Mouse (Mus musculus) lung, postnatal 36 days (tissue): ENCODE data around the gene Mief2.

Source experiments
- DNase-seq: peaks from one replicate; pipeline ENCODE4 v3.0.0; 2022; ENCODE audit warnings: mixed read lengths

The Mief2 gene

DNA sequence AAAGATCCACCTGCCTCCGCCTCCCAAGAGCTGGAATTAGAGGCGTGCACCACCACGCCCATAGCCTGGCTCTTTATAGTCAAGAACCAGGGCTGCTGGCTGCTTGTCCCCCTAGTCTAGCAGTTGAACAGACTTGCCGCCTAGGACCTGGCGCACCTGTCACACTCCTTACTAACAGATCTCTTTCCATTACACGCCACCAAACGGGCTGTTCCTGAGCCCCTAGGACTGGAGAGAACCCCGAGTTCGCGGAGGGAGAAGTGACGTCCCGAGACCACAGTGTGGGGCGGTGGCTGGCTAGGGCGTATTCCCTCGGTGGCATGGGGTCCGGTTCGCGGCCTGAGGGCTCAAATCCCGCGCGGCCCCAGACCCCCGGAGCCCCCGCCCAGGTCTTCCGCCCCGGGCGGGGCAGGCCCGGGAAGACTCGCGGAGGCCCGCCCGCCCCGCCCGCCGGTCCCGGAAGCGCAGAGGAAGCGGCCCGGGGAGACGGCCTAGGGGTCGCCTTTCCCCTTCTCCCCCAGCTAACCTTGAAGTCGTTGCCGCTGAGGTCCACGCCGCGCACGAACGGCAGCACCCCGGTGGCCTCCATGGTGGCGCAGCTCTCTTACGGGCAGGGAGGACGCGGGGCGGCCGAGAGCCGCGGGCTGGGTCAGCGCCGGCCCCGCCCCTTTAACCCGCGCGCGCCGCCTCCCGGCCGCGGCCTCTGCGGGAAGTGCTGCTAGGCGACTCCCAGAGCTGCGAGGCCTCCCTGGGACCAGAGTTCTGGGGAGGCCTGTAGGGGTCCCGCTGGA lies 1.4 kb upstream of the Mief2 start, which contains the start of gene Flii:
Gene Flii, minus strand, starts transcription at position 663 of the 791 bp plus-strand sequence.
- DNase-seq = peak; percentile 86

DNA sequence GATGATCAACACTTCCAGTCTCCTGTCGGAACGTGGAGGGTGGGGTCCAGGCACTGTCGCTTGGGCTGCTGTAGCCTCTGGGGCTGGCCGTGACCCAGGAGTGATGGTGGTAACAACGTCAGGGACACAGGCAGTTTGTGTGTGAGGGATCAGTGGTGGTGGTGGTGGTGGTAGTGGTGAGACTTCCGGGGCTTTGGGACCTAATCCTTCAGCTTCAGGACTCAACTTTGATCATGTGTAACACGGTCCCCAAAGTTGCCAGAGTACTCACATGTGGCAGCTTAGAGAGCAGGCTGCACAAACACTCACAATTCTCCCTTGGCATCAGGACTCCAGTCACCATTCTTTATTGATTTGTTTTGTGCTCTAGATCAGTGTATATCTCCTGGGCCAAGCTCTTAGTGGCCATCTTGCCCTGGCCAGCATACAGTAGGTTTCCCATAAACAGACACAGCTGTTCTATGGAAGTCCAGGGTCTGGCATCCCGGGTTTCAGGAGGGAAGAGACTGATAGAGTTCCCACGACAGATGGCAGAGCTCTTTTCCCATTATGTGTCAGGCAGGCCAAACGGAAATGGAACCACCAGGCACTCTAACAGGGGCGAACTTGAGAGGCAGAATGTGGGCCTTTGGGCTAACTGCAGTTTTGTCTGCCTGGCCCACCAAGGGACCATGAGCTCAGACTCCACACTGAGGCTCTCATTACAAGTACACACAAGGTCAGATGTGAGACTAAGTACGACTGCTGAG lies 632 bp upstream of the Mief2 start:
- DNase-seq = peak; percentile 9

DNA sequence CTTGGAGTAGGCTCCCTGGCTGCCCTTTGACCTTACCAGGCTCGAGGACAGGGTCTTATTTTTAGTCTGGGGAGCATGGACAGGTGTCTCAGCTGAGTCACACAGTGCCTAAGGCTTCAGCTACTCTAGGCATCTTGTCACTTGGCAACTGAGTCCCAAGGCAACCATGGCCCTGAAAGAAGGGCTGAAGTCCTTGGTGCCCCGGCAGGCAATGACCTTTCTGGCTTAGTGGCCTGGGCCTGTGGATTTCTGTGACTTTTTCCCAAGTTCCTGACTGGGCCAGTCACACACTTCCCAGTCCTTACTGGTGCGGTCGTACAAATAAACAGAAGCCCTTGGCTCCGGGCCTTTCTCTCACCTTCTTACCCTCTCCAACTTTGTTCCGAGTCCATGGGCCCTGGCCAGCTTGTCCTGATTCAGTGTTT lies 1.0 kb downstream of the Mief2 start:
- peak; percentile 80 for DNase-seq

DNA sequence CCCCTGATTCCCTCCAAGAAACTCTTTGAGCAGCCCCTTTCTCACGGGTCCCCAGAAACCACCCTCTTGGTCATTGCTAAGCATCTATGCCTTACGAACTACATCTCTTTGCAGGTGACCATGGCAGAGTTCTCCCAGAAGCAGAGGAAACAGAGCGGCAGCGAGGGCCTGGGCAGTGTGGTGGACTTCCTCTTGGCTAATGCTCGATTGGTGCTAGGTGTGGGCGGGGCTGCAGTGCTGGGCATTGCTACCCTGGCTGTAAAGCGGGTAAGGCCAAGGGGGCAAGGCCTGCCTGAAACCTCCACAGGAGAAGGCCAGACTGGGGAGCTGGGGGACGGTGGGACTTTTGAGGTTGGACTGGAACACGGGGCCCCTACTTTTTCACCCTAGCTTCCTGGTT lies 2.0 kb downstream of the Mief2 start:
- DNase-seq = peak; percentile 63

DNA sequence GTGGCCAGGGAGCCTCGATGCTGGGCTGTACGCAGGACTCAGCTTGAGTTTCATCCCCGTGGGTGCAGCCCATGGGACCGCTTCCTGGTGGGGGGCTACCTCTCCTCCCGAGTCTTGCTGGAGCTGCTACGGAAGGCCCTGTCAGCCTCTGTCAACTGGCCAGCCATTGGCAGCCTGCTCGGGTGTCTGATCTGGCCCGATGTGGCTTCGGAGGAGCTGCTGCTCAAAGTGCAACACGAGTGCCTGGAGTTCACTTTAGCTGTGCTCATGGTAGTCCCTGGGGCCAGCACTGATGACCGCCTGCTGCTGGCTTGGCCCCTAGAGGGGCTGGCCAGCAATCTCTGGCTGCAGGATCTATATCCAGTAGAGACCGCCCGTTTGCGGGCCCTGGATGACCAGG lies 3.1 kb downstream of the Mief2 start:
- no peak for DNase-seq

DNA sequence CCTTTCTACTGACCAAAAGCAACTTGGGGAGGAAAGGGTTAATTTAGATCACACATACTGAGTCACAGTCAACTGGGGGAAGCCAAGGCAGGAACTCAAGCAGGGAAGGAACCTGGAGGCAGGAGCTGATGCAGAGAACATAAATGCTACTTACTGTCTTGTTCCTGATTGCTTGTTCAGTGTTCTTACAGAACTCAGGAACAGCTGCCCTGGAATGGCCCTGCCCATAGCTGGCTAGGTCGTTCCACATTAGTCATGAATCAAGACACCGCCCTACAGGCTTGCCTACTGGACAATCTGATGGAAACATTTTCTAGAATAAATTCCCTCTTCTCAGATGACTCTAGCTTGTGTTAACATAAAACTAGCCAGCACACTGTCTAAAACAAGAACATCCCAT lies 6.0 kb downstream of the Mief2 start:
- no peak for DNase-seq

DNA sequence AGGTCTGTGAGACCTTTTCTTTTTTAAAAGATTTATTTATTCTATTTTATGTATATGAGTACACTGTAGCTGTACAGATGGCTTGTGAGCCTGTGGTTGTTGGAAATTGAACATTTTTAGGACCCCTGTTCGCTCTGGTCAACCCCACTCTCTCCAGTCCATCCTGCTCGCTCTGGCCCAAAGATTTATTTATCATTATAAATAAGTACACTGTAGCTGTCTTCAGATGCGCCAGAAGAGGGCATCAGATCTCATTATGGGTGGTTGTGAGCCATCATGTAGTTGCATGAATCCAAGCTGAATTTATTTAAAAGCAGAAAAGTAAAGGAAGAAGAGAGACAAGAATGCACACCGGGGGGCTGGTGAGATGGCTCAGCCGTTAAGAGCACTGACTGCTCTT lies 7.0 kb downstream of the Mief2 start:
- DNase-seq = no peak

DNA sequence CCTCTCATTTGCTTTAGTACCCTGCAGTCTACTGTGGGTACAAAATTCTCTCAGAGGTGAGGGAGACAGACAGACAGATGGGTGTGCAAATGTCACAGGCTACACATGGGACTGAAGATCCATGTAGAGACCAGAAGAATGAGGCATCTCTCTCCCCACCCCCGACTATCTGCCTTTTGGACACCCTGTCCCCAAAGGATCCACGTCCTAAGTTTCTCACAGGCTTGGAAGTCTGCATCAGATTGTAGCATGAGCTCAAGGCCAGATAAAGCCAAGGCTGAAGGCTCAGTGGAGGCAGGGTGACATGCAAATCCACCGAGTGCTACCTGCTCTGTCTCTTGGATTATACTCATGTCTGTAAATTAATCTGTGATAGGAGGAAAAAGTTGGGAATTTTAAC lies 8.3 kb downstream of the Mief2 start:
- no peak for DNase-seq

DNA sequence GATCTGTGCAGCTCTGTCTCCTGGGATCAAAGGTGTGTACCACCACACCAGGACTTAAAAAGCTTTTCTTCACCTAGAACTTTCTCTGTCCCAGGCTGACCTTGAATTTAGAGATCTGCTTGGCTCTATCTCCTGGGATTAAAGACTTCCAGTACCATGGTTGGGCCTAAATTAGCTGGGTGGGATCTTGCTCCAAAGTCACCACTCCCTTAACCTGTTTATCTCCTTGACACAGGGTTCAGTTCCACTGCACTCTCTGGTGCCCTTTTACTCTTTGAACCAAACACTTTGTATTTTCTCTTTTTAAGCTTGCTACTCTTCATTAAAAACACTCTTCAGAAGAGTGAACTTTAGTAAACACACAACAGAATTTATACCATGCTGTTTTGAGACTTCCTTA lies 9.3 kb downstream of the Mief2 start:
- no peak for DNase-seq

DNA sequence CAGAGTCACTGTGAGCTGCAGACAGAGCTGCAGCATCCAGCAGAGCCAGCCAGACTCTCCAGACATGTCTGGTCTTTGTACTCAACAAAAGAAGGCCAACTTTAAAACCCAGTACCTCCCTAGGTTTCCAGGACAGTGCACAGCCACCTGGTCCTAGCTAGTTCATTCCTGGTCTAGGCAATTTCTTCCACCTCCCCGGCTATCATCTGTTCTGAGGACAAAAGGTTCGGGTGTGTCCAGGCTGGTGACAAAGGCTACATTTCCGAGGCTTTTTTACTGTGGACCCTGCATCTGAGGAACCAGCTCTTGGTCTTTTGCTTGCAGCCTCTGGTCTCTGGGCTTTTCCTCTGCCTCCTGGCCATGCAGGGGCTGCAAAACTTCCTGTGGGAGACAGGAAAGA lies 12.1 kb downstream of the Mief2 start:
- no peak for DNase-seq

DNA sequence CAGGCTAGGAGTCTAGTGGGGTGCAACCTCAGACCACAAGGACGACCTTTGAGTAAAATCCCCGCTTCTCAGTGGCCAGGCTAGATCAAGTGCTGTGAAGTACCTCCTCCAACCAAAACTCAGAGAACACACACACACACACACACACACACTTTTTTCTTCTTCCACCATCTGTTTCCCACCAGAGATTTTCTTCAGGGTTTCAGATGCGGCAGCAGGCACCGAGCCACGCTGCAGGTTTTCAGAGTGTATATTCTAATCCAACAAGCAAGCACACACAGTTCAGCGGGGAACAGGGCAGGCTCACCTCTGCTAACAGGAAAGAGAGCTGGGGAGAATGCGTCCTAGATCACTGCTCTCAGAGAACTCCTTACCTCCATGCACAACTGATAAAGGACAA lies 27.4 kb downstream of the Mief2 start:
- DNase-seq = no peak

DNA sequence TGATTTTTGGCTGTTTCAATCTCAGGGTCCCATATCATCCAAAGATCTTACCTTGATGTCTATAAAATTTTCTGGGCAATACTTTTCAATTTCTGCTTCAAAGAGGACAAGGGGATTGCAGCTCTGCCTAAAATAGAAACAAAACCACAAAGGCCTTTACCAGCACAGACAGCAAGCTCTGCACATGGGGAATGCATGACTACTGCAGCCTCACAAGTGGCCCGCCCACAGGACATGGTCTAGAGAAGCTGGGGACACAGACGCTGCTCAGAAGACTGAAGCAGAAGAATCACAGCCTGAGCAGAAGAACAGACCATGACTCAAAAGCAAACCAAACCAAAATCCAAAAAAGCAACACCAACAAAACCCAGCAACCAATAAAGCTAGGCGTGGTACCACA lies 33.5 kb downstream of the Mief2 start:
- DNase-seq = no peak

DNA sequence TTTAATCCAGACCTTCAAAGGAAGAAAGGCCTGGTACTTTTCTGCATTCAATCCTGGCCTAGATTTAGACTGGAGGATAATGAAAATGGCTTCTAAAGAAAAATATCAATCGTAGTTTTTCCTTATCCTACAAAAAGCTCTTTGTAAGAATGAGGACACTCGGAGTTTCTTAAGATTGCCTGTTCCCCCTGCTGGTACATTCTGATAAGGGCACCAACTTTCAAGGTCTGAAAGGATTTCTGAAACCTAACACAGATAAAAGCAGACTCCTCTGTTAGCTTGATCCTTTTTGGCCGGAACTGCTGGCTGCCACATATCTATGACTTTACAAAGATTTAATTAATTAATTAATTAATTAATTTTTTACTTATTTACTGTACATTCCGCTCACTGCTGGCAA lies 38.8 kb downstream of the Mief2 start:
- no peak for DNase-seq

DNA sequence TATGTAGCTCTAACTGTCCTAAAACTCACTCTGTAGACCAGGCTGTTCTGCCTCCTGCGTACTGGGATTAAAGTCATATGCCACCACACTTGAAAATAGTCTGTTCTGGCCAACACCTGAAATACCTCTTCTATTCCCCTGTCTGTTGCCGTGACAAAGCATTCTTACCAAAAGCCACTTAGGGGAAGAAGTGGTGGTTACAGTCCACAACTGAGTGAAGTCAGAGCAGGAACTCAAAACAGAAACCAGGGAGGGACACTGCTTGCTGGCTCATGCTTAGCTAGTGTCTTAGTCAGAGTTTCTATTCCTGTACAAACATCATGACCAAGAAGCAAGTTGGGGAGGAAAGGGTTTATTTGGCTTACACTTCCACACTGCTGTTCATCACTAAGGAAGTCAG lies 41.1 kb downstream of the Mief2 start:
- peak; percentile 48 for DNase-seq

DNA sequence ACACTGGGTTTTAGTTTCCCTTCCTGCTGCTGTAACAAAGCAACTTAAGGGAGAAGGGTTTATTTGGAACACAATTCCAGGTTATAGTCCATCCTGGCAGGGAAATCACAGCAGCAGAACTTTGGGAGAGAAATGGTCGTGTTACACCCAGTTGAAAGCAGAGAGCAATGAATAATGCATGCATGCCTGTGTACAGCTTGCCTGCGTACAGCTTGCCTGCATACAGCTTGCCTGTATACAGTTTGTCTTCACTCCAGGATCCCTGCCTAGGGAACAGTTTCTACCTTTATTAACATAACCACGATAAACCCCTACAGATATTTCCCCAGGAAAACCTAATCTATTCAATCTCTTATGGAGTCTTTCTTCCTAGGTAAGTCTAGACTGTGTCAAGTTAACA lies 42.6 kb downstream of the Mief2 start:
- no peak for DNase-seq

DNA sequence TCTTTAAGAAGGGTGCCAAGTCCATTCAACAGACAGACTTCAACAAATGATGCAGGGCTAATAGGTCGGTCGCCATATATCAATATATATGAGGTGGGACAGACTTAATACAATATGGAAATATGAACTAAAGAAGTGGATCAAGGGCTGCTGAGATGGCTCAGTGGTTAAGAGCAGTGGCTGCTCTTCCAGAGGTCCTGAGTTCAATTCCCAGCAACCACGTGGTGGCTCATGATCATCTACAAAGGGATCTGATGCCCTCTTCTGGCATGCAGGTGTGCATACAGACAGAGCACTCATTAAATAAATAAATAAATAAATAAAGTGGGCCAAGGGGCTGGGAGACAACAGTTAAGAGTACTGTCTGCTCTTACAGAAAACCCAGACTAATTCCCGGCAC lies 44.0 kb downstream of the Mief2 start:
- no peak for DNase-seq

DNA sequence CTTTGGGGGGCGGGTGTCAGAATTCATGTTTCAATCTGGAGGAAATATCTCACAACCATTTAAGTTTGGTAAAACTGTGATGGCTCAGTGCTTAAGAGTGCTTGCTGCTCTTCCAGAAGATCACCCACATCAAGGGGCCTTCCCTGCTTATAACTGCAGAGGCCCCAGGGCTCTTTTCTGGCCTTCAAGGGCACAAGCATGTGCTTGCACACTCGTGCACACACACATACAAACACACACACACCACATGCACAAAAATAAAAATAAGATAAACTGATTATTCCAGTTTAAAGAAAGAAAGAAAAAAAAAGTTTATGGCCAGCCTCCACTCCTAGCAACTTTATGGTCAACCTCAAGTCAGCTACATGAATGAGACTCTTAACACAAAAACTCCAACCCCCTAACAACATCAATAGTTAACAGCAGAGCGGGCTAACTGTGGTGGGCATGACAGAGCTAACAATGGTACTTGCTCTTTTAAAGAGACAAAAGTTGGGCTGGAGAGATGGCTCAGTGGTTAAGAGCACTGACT lies 46.0 kb downstream of the Mief2 start:
- DNase-seq = no peak

DNA sequence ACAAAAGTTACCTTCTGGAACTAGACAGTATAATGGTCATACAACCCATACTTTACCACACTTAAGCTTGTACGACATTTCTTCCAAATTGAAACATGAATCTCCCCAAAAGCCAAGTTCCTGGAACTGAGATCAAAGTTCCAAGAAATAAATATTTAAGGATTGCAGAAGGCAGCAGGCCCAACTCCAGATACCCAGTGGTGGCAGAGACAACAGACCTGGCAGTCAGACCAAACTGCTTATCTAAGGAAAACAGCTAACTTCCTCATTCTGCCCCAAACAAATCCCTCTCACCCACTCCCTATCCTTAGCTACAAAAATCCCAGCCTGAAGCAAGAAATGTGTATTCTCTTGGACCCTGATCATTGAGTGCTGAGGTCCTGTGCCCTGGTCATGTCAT lies 46.6 kb downstream of the Mief2 start:
- no peak for DNase-seq

DNA sequence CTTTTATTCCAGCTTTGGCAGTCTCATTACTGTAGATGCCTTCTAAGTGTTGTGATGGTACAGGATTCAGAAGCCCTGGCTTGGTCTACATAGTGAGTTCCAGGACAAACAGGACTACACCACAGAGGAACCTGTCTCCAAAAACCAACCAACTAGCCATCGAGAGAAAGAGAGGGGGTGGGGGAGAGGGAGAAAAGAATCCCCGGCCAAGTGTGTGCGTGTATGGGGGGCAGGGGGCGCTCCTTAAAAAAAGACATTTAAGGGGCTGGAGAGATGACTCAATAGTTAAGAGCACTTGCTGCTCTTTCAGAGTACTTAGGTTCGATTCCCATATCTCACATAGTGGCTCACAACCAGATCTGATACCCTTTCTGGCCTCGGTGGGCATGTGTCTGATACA lies 47.4 kb downstream of the Mief2 start:
- DNase-seq = no peak

DNA sequence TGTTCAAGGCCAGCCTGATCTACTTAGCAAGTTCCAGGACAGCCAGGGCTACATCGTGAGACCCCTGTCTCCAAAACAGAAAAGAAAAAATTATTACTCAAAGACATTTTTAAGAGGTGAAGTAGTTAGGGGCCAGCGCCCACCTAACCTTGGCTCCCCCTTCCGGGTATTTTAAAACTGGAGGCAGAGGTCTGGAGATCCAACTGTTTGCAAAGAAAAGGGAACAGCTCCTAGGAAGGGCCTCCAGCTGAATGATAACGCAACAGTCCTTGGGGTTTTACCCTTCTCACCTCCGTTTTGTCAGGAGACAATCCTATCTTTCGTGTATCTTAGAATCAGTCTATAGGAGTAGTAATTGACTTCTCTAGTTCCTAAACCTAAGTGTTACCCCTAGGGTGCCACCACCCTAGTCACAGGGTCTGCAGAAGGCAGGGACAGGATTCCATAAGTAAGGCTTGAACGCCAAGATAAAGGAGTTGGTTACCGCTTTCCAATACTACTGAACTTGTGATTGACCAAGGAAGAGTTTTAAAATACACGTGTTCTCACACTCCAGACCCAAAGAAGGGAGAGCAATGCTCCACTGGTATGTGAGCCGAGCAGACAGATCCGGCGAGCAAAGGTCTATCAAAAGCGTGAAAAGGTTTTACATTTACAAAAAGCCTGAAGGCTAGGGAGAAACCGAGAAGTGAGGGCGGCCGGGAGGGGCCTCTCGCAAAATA lies 48.1 kb downstream of the Mief2 start:
- no peak for DNase-seq

DNA sequence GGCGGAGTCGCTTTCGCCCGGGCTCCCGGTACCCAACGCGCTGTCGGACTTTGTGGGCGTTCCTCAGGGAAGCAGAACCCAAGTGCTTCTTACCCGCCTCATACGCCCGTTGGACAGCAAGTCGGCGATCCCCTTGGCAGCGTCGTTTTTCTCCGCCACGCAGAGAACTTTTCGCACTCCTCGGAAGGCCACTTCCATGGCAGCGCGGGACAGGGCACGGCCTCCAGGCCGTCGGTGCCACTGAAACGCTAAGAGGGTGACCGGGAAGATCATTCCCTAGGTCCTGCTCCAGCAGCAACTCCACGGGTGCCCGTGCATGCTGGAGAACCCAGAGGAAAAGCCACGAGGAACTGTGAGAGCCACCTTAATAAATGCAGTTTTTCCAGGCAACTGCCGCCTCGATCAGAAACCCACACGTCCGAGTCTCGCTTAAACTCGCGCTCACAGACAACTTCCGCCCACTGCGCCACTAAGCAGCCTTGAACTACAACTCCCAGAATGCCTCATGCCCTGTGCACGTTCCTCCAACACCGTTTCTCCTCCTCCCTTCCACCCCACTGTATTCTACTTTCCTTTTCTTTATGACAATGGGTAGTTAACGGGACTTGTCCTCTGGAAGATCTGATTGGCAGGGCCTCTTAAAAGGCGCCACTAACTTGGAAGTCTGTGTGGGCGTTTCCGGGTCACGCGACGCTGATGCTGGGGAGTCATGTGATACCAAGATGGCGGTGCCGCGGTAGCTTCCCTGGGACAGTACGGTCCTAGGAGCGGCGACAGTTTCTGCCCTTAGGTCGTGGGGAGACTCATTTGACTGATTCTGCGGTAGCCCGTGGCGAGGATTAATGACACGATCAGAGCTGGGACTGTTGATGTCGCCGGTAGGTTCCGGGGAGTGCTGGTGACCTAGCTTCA lies 48.9 kb downstream of the Mief2 start, which contains the start of the genes Top3a and Smcr8:
Gene Top3a, minus strand, starts transcription at position 537 of the 912 bp plus-strand sequence.
Gene Smcr8, plus strand, starts transcription at position 696 of the 912 bp plus-strand sequence.
- peak; percentile 95 for DNase-seq

DNA sequence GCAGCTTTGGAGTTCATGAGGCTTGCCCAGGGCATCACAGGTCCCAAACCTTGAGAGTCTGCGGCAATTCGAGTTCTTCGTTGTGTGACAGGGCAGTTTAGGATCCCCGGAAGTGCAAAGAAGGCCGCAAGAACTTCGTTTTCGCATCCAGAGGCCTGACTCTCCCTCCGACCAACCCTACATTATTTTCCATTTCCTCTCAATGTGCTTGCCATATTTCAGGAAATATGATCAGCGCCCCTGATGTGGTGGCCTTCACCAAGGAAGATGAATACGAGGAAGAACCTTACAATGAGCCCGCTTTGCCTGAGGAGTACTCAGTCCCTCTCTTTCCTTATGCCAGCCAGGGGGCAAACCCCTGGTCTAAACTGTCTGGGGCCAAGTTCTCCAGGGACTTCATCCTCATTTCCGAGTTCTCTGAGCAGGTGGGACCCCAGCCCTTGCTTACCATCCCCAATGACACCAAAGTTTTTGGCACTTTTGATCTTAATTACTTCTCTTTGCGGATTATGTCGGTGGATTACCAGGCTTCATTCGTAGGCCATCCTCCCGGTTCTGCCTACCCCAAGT lies 49.7 kb downstream of the Mief2 start:
- no peak for DNase-seq
